Mouse (Mus musculus): Measurements from ENCODE around the gene Kcnma1. TPM values are rescaled to one million over a fixed set of nuclear protein-coding genes. Genes with fewer than 3 reads are reported as not detected.

Kcnma1 gene
- polyA plus RNA-seq, 1 experiment = 0.26 TPM

- TF ChIP-seq TCF3 (IDR thresholded peaks at IDR 0.05; ENCODE audit: insufficient read length, low read depth) (no peak), E2F4 (IDR thresholded peaks at IDR 0.05; ENCODE audit: insufficient read depth) (no peak), REST (IDR thresholded peaks at IDR 0.05; ENCODE audit: insufficient read depth, insufficient read length) (no peak), POLR2A (IDR thresholded peaks at IDR 0.05; ENCODE audit: insufficient read length, low read depth) (no peak), TCF12 (IDR thresholded peaks at IDR 0.05; ENCODE audit: insufficient read depth, poor library complexity, severe bottlenecking) (no peak), SRF (IDR thresholded peaks at IDR 0.05; ENCODE audit: control insufficient read depth, insufficient read length, low read depth) (no peak), MAX (IDR thresholded peaks at IDR 0.05; ENCODE audit: low read depth) (no peak), POLR2AphosphoS2 (IDR thresholded peaks at IDR 0.05; ENCODE audit: insufficient read length, low read depth) (no peak), CEBPB (IDR thresholded peaks at IDR 0.05; ENCODE audit: insufficient read depth, poor library complexity, severe bottlenecking) (no peak), MYOG (IDR thresholded peaks at IDR 0.05; ENCODE audit: control insufficient read depth in 1 of 3, insufficient read depth in 1 of 3, insufficient read length in 2 of 3, low read depth in 2 of 3) (no peak), MYOD1 (IDR thresholded peaks at IDR 0.05; ENCODE audit: control insufficient read depth in 1 of 3, insufficient read length in 2 of 3, low read depth in 2 of 3) (no peak), USF1 (IDR thresholded peaks at IDR 0.05; ENCODE audit: low read depth) (no peak)
- Histone ChIP-seq H3ac (ENCODE audit: control insufficient read depth, insufficient read length) (no peak overlapping the region), H3K4me3 (no peak overlapping the region), H3K79me2 (ENCODE audit: control insufficient read depth, insufficient read depth) (no peaks in the 10 kb centered on the region), H3K36me3 (ENCODE audit: control insufficient read depth, insufficient read depth) (no peaks in the 10 kb centered on the region), H3K27me3 (ENCODE audit: control insufficient read depth, insufficient read depth, insufficient read length) (no peaks in the 10 kb centered on the region), H3K4me2 (ENCODE audit: low read depth) (no peak overlapping the region)
Measured at GRCm38 (mm10) chr14:23824267-23824666, 190.0 kb downstream of the Kcnma1 start.

- no peak overlapping the region for H3K4me3 ChIP-seq
- TF ChIP-seq TCF3 (IDR thresholded peaks at IDR 0.05; ENCODE audit: insufficient read length, low read depth) = no peak
- no peaks in the 10 kb centered on the region for H3K79me2 ChIP-seq (ENCODE audit: control insufficient read depth, insufficient read depth)
- no peak overlapping the region for H3ac ChIP-seq (ENCODE audit: control insufficient read depth, insufficient read length)
- no peaks in the 10 kb centered on the region for H3K36me3 ChIP-seq (ENCODE audit: control insufficient read depth, insufficient read depth)
- no peaks in the 10 kb centered on the region for H3K27me3 ChIP-seq (ENCODE audit: control insufficient read depth, insufficient read depth, insufficient read length)
- H3K4me2 ChIP-seq (ENCODE audit: low read depth) = no peak overlapping the region
Measured at GRCm38 (mm10) chr14:23817585-23817984, 196.7 kb downstream of the Kcnma1 start.

- Histone ChIP-seq H3K27me3 (ENCODE audit: control insufficient read depth, insufficient read depth, insufficient read length) (no peaks in the 10 kb centered on the region), H3K79me2 (ENCODE audit: control insufficient read depth, insufficient read depth) (no peaks in the 10 kb centered on the region), H3K36me3 (ENCODE audit: control insufficient read depth, insufficient read depth) (no peaks in the 10 kb centered on the region), H3K4me3 (no peak overlapping the region), H3ac (ENCODE audit: control insufficient read depth, insufficient read length) (no peak overlapping the region), H3K4me2 (ENCODE audit: low read depth) (no peak overlapping the region)
- no peak for TF ChIP-seq MYOD1 (IDR thresholded peaks at IDR 0.05; ENCODE audit: control insufficient read depth in 1 of 3, insufficient read length in 2 of 3, low read depth in 2 of 3)
- TF ChIP-seq POLR2AphosphoS2 (IDR thresholded peaks at IDR 0.05; ENCODE audit: insufficient read length, low read depth) = no peak
- no peak for TF ChIP-seq REST (IDR thresholded peaks at IDR 0.05; ENCODE audit: insufficient read depth, insufficient read length)
- TF ChIP-seq POLR2A (IDR thresholded peaks at IDR 0.05; ENCODE audit: insufficient read length, low read depth) = no peak
- TF ChIP-seq MYOG (IDR thresholded peaks at IDR 0.05; ENCODE audit: control insufficient read depth in 1 of 3, insufficient read depth in 1 of 3, insufficient read length in 2 of 3, low read depth in 2 of 3) = no peak
- TF ChIP-seq E2F4 (IDR thresholded peaks at IDR 0.05; ENCODE audit: insufficient read depth) = no peak
- no peak for TF ChIP-seq USF1 (IDR thresholded peaks at IDR 0.05; ENCODE audit: low read depth)
Measured at GRCm38 (mm10) chr14:23810081-23810480, 204.2 kb downstream of the Kcnma1 start.

DNA sequence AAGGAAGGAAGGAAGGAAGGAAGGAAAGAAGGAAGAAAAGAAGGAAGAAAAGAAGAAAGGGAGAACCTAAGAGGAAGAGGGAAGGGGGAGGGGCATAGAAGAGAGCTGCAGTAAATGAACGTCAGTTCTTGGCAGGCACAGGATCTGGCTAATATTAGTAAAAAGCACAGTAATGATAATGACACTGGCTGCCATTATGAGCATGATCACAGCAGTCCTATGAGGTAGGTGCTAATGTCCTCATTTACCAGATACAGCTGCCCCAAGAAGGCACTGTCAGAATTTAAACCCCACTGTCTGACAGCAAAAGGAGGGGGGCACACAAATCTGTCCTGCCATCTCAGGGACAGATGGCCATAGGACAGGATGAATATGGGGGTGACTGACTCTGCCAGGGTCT is 205.2 kb downstream of the Kcnma1 start:
- Histone ChIP-seq H3K36me3 (ENCODE audit: control insufficient read depth, insufficient read depth) (no peaks in the 10 kb centered on the region), H3K4me3 (no peak overlapping the region), H3K27me3 (ENCODE audit: control insufficient read depth, insufficient read depth, insufficient read length) (no peaks in the 10 kb centered on the region), H3K4me2 (ENCODE audit: low read depth) (no peak overlapping the region), H3K79me2 (ENCODE audit: control insufficient read depth, insufficient read depth) (no peaks in the 10 kb centered on the region), H3ac (ENCODE audit: control insufficient read depth, insufficient read length) (no peak overlapping the region)
- TF ChIP-seq TCF12 (IDR thresholded peaks at IDR 0.05; ENCODE audit: insufficient read depth, poor library complexity, severe bottlenecking) = no peak
- no peak for TF ChIP-seq USF1 (IDR thresholded peaks at IDR 0.05; ENCODE audit: low read depth)
- TF ChIP-seq MYOG (IDR thresholded peaks at IDR 0.05; ENCODE audit: control insufficient read depth in 1 of 3, insufficient read depth in 1 of 3, insufficient read length in 2 of 3, low read depth in 2 of 3) = no peak
- no peak for TF ChIP-seq CEBPB (IDR thresholded peaks at IDR 0.05; ENCODE audit: insufficient read depth, poor library complexity, severe bottlenecking)
- TF ChIP-seq SRF (IDR thresholded peaks at IDR 0.05; ENCODE audit: control insufficient read depth, insufficient read length, low read depth) = no peak
- TF ChIP-seq MAX (IDR thresholded peaks at IDR 0.05; ENCODE audit: low read depth) = no peak
- TF ChIP-seq TCF3 (IDR thresholded peaks at IDR 0.05; ENCODE audit: insufficient read length, low read depth) = no peak
- no peak for TF ChIP-seq MYOD1 (IDR thresholded peaks at IDR 0.05; ENCODE audit: control insufficient read depth in 1 of 3, insufficient read length in 2 of 3, low read depth in 2 of 3)
- TF ChIP-seq E2F4 (IDR thresholded peaks at IDR 0.05; ENCODE audit: insufficient read depth) = no peak
- TF ChIP-seq REST (IDR thresholded peaks at IDR 0.05; ENCODE audit: insufficient read depth, insufficient read length) = no peak
- no peak for TF ChIP-seq POLR2AphosphoS2 (IDR thresholded peaks at IDR 0.05; ENCODE audit: insufficient read length, low read depth)
- TF ChIP-seq POLR2A (IDR thresholded peaks at IDR 0.05; ENCODE audit: insufficient read length, low read depth) = no peak

GRCm38 (mm10) chr14:23806378-23806777 is 207.9 kb downstream of the Kcnma1 start:
- H3K27me3 ChIP-seq (ENCODE audit: control insufficient read depth, insufficient read depth, insufficient read length) = no peaks in the 10 kb centered on the region
- no peak overlapping the region for H3K4me3 ChIP-seq
- H3K79me2 ChIP-seq (ENCODE audit: control insufficient read depth, insufficient read depth) = no peaks in the 10 kb centered on the region
- H3K4me2 ChIP-seq (ENCODE audit: low read depth) = no peak overlapping the region
- no peak for TF ChIP-seq POLR2A (IDR thresholded peaks at IDR 0.05; ENCODE audit: insufficient read length, low read depth)
- TF ChIP-seq POLR2AphosphoS2 (IDR thresholded peaks at IDR 0.05; ENCODE audit: insufficient read length, low read depth) = no peak
- TF ChIP-seq MAX (IDR thresholded peaks at IDR 0.05; ENCODE audit: low read depth) = no peak
- TF ChIP-seq TCF12 (IDR thresholded peaks at IDR 0.05; ENCODE audit: insufficient read depth, poor library complexity, severe bottlenecking) = no peak
- TF ChIP-seq USF1 (IDR thresholded peaks at IDR 0.05; ENCODE audit: low read depth) = no peak
- TF ChIP-seq CEBPB (IDR thresholded peaks at IDR 0.05; ENCODE audit: insufficient read depth, poor library complexity, severe bottlenecking) = no peak
- no peaks in the 10 kb centered on the region for H3K36me3 ChIP-seq (ENCODE audit: control insufficient read depth, insufficient read depth)
- no peak overlapping the region for H3ac ChIP-seq (ENCODE audit: control insufficient read depth, insufficient read length)
